Mouse (Mus musculus) stomach, postnatal 0 days (tissue): ENCODE data around the gene Dusp19. TPM values are rescaled to one million over a fixed set of nuclear protein-coding genes. Genes with fewer than 3 reads are reported as not detected.
A peak's percentile ranks its signal among the peaks of the same experiment; 100 is the strongest.

Source experiments
- ATAC-seq: fragments of 200-750 bp; cut with Nextera tagmentation; 2 replicates; pipeline ENCODE4 v1.8.0; 2017; ENCODE audit not compliant: low FRiP score, low TSS enrichment
- DNase-seq: peaks from one replicate; pipeline ENCODE4 v3.0.0-alpha.2; 2016; ENCODE audit warnings: low spot score
- H3K27ac ChIP-seq: fragments of 300-500 bp; sonication (generic); replicated peaks from 2 replicates; pipeline ENCODE4 v1.5.1; 2014; ENCODE audit warnings: mild to moderate bottlenecking, control low read depth
- H3K27me3 ChIP-seq: fragments of 300-500 bp; sonication (generic); 2 replicates; pipeline ENCODE4 v1.6.1; 2014; ENCODE audit warnings: low read length; ENCODE audit not compliant: control insufficient read depth, insufficient read depth
- H3K36me3 ChIP-seq: fragments of 300-500 bp; sonication (generic); 2 replicates; pipeline ENCODE4 v1.6.1; 2014; ENCODE audit warnings: low read length, mixed read lengths; ENCODE audit not compliant: control insufficient read depth, insufficient read depth
- H3K4me1 ChIP-seq: fragments of 300-500 bp; sonication (generic); replicated peaks from 2 replicates; pipeline ENCODE4 v1.6.1; 2014; ENCODE audit warnings: antibody characterized with exemption; ENCODE audit not compliant: control insufficient read depth, insufficient read depth
- H3K4me2 ChIP-seq: fragments of 300-500 bp; sonication (generic); replicated peaks from 2 replicates; pipeline ENCODE4 v1.6.1; 2014; ENCODE audit warnings: low read depth, mild to moderate bottlenecking, control low read depth, moderate library complexity
- H3K4me3 ChIP-seq: fragments of 300-500 bp; sonication (generic); 2 replicates; pipeline ENCODE4 v1.5.1; 2014; ENCODE audit warnings: low read depth, low read length, control low read depth
- H3K9ac ChIP-seq: fragments of 300-500 bp; sonication (generic); 2 replicates; pipeline ENCODE4 v1.6.1; 2014; ENCODE audit warnings: mild to moderate bottlenecking, low read length, control low read depth, mixed read lengths
- H3K9me3 ChIP-seq: fragments of 300-500 bp; sonication (generic); 2 replicates; pipeline ENCODE4 v1.6.1; 2016; ENCODE audit warnings: low read length; ENCODE audit not compliant: control insufficient read depth
- CTCF ChIP-seq: IDR thresholded peaks from 2 replicates; pipeline ENCODE4 v1.5.1; 2016; ENCODE audit warnings: antibody characterized with exemption, low read depth, mild to moderate bottlenecking, moderate library complexity
- EP300 ChIP-seq: optimal IDR thresholded peaks from 2 replicates; pipeline ENCODE3; 2016; ENCODE audit warnings: antibody characterized with exemption
- WGBS: fragments of 180-500 bp; shearing (Covaris S2); extraction: QIAGEN DNeasy Blood & Tissue Kit; methylation state at CpG from one replicate; pipeline ENCODE4 v1.1.7; 2014; 5-methylcytosine and 5-hydroxymethylcytosine counted together
- polyA plus RNA-seq: library from polyadenylated mRNA; unstranded; fragments of >200 nt; fragmentation: Nextera tagmentation; extraction: Ambion mirVana; gene quantifications from 2 replicates; pipeline ENCODE4 v1.2.1, GENCODE M21; 2015

Gene Dusp19
- polyA plus RNA-seq, 1 experiment from 2014 or later, result 10.2 TPM

DNA sequence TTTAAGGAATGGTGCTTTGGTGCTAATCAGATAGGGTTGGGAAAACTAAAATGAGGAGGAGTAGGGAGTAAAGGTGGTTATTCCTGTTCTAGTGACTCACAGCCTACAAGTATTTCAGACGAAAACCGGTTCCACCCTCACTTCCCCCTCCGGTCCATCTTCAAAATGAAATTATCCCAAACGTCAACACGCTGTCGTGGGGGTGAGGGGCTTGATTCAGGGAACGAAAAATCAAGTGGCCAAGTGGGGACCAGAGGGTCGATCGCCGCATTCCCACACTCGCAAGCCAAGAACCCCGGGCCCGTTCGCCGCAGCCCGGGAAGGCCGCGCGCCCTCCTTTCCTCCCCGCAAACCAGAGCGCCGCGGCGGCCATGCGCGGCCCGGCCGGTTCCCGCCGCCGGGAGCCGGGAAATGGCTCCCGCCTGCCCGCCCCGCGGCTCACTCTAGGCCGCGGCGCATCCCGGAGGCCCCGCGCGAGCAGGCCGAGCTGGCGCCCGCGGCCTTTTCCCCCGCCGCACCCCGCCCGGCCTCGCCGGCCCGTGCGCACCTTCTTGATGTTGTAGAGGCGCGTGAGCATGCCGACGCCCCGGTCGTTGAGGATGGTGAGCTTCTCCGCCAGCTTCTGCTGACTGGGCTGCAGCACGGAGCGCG lies 36.4 kb upstream of the Dusp19 start:
- peak; percentile 52 for DNase-seq
- under 1% methylated on average over 58 of the region's 65 CpGs for WGBS
- no peak for TF ChIP-seq EP300
- TF ChIP-seq CTCF, result no peak

DNA sequence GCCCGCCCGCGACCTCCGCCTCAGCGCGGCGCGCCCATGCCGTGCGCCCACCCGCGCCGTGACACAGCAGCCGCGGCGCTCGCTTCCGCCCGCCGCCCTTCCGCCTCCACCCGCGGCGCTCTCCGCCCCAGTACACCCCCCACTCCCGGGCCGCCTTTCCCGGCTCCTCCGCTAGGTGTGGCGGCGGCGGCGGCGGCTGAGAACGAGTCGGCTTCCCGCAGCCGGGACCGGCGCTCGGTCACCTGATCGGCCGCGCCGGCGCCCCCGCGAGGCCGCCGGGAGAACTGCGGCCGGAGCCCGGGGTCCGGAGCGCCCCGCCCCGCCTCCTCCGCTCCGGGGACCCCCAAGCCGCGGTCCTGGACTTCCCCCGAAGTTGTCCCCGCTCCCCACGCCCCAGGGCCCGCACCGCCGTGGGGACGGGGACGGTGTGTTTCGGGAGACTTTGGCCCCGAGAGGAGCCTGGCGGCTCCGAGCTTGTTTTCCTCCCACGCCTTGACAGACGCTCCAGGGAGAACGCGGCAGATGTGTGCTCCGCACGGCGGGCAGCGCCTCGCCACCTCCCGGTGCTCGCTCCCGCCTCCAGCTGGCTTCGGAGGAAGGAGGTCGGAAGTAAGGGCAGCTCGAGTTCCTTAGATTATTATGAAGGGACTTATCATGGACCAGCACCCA lies 35.7 kb upstream of the Dusp19 start, which contains the start of gene Nckap1:
TSS of gene Nckap1 (minus strand) at position 338 of the 669 bp plus-strand sequence.
- TF ChIP-seq EP300 (no peak), CTCF (peak; percentile 64)
- Histone ChIP-seq H3K9me3 (no peaks in the 10 kb centered on the region), H3K27me3 (no peaks in the 10 kb centered on the region), H3K4me1 (0 out of 2 replicates have a peak, but pooled peaks cover 4% of the 10 kb centered on the region), H3K4me3 (peak within 1 kb of the TSS; percentile 97), H3K27ac (peak within 1 kb of the TSS; percentile 100), H3K4me2 (peak within 1 kb of the TSS; percentile 58), H3K9ac (peak within 1 kb of the TSS; percentile 99), H3K36me3 (no peaks in the 10 kb centered on the region)
- ATAC-seq (peak; percentile 97), DNase-seq (peak; percentile 95)
- WGBS, result under 1% methylated on average over 56 of the region's 88 CpGs

More for the DNA sequence above, 36.4 kb upstream of the Dusp19 start:
- Histone ChIP-seq H3K4me1 (0 out of 2 replicates have a peak, but pooled peaks cover 4% of the 10 kb centered on the region), H3K9ac (peak overlapping the region; percentile 99), H3K4me2 (peak overlapping the region; percentile 58), H3K36me3 (no peaks in the 10 kb centered on the region), H3K4me3 (peak overlapping the region; percentile 97), H3K27me3 (no peaks in the 10 kb centered on the region), H3K9me3 (no peaks in the 10 kb centered on the region), H3K27ac (peak overlapping the region; percentile 100)
- ATAC-seq, result peak; percentile 72

- no peak for TF ChIP-seq EP300
- TF ChIP-seq CTCF, result no peak
Measured at GRCm38 (mm10) chr2:80582356-80582755, 34.5 kb upstream of the Dusp19 start.

GRCm38 (mm10) chr2:80594215-80594918 lies 22.5 kb upstream of the Dusp19 start:
- Histone ChIP-seq H3K9me3 (no peaks in the 10 kb centered on the region), H3K36me3 (no peaks in the 10 kb centered on the region), H3K4me2 (no peak overlapping the region), H3K4me1 (no peaks in the 10 kb centered on the region), H3K27ac (no peak overlapping the region), H3K27me3 (no peaks in the 10 kb centered on the region), H3K4me3 (no peak overlapping the region), H3K9ac (no peak overlapping the region)
- ATAC-seq (no peak), DNase-seq (no peak)
- WGBS, result 66% methylated on average over 4 of the region's 4 CpGs
- TF ChIP-seq EP300, result no peak
- TF ChIP-seq CTCF, result no peak

More at GRCm38 (mm10) chr2:80582356-80582755, 34.5 kb upstream of the Dusp19 start:
- H3K9ac ChIP-seq, result no peak overlapping the region
- no peak overlapping the region for H3K4me2 ChIP-seq
- 85% methylated on average over 3 of the region's 3 CpGs for WGBS
- no peaks in the 10 kb centered on the region for H3K9me3 ChIP-seq
- no peak for ATAC-seq
- H3K36me3 ChIP-seq, result no peaks in the 10 kb centered on the region
- H3K4me1 ChIP-seq, result 0 out of 2 replicates have a peak, but pooled peaks cover 4% of the 10 kb centered on the region
- H3K4me3 ChIP-seq, result no peak overlapping the region
- DNase-seq, result no peak
- no peak overlapping the region for H3K27ac ChIP-seq
- H3K27me3 ChIP-seq, result no peaks in the 10 kb centered on the region

GRCm38 (mm10) chr2:80596960-80597359 lies 19.9 kb upstream of the Dusp19 start:
- no peak overlapping the region for H3K27ac ChIP-seq
- H3K9ac ChIP-seq, result no peak overlapping the region
- ATAC-seq (no peak), DNase-seq (no peak)
- H3K36me3 ChIP-seq, result no peaks in the 10 kb centered on the region
- no peaks in the 10 kb centered on the region for H3K27me3 ChIP-seq
- H3K9me3 ChIP-seq, result no peaks in the 10 kb centered on the region
- H3K4me3 ChIP-seq, result no peak overlapping the region
- no peaks in the 10 kb centered on the region for H3K4me1 ChIP-seq
- WGBS, result 62% methylated on average over 5 of the region's 5 CpGs
- TF ChIP-seq CTCF (no peak), EP300 (no peak)
- no peak overlapping the region for H3K4me2 ChIP-seq
